Mouse (Mus musculus) forebrain, embryonic 16.5 days (tissue): ENCODE data around the gene Scn3a. TPM values are rescaled to one million over a fixed set of nuclear protein-coding genes. Genes with fewer than 3 reads are reported as not detected.

Experiments
- ATAC-seq: fragments of 200-750 bp; cut with Nextera tagmentation; 2 replicates; pipeline ENCODE4 v1.8.0; 2017; ENCODE audit warnings: mild to moderate bottlenecking, moderate library complexity
- H3K27ac ChIP-seq: fragments of 300-500 bp; sonication (generic); 2 replicates; pipeline ENCODE4 v1.5.1; 2014; ENCODE audit warnings: low read length, control low read depth
- H3K27me3 ChIP-seq: fragments of 300-500 bp; sonication (generic); replicated peaks from 2 replicates; pipeline ENCODE4 v1.6.1; 2014; ENCODE audit warnings: low read length; ENCODE audit not compliant: control insufficient read depth, insufficient read depth
- H3K36me3 ChIP-seq: fragments of 300-500 bp; sonication (generic); 2 replicates; pipeline ENCODE4 v1.6.1; 2014; ENCODE audit not compliant: control insufficient read depth, insufficient read depth
- H3K4me1 ChIP-seq: fragments of 300-500 bp; sonication (generic); replicated peaks from 2 replicates; pipeline ENCODE4 v1.6.1; 2014; ENCODE audit warnings: low read length; ENCODE audit not compliant: control insufficient read depth, insufficient read depth
- H3K4me2 ChIP-seq: fragments of 300-500 bp; sonication (generic); 2 replicates; pipeline ENCODE4 v1.6.1; 2014; ENCODE audit warnings: mild to moderate bottlenecking, low read length, control low read depth
- H3K4me3 ChIP-seq: fragments of 300-500 bp; sonication (generic); replicated peaks from 2 replicates; pipeline ENCODE4 v1.5.1; 2014; ENCODE audit warnings: mild to moderate bottlenecking, low read length, control low read depth
- H3K9ac ChIP-seq: fragments of 300-500 bp; sonication (generic); replicated peaks from 2 replicates; pipeline ENCODE4 v1.6.1; 2014; ENCODE audit warnings: low read depth, low read length, control low read depth
- H3K9me3 ChIP-seq: fragments of 300-500 bp; sonication (generic); 2 replicates; pipeline ENCODE4 v1.6.1; 2016; ENCODE audit warnings: low read length; ENCODE audit not compliant: control insufficient read depth
- WGBS: fragments of 180-500 bp; shearing (Covaris S2); extraction: QIAGEN DNeasy Blood & Tissue Kit; methylation state at CpG from one replicate; pipeline ENCODE4 v1.1.7; 2014; 5-methylcytosine and 5-hydroxymethylcytosine counted together
- polyA plus RNA-seq: library from polyadenylated mRNA; unstranded; fragments of >200 nt; fragmentation: Nextera tagmentation; extraction: Ambion mirVana; gene quantifications from 2 replicates; pipeline ENCODE4 v1.2.1, GENCODE M21; 2015

Gene Scn3a
- polyA plus RNA-seq, 1 experiment from 2014 or later = 57.4 TPM

DNA sequence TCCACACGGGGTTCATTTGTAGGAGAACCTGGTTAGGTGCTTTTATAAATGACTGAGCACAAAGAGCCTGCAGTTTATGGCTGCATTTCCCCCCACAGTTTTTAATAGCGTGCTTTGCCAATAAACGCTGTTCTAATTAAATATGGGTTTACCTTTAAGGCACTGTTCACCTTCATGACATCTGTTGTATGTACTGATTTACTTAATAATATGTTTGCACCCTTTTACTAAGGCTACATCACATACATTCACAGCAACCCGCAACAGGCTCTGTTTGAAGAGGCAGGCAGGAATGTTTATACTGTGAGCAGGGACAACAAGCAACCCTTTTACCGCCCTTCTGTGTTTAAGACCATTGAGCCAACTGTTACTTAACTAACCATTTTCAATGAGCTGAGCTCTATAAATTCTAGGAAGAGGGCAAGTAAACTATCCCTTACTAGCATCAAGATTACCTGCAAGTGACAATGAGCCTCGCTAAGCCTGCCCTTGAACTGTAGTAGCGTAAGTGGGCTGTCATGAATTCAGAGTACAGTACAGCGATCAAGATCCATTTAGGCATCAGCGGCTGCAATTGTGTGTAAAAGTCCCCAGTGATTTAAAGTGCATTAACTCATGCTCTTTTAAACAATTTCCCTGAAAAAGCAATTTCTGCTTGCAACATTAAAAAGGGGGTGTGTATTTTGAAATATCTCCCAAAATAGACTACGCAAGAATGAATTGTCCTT, 35.1 kb downstream of the Scn3a start:
- Histone ChIP-seq H3K4me3 (no peak overlapping the region), H3K9ac (no peak overlapping the region), H3K36me3 (peaks cover 2% of the 10 kb centered on the region; the same call in 1 of the 2 replicates), H3K4me1 (no peaks in the 10 kb centered on the region), H3K9me3 (no peaks in the 10 kb centered on the region), H3K27ac (no peak overlapping the region), H3K4me2 (no peak overlapping the region), H3K27me3 (no peaks in the 10 kb centered on the region)
- peak; percentile 58; the same call in 1 of the 2 replicates for ATAC-seq
- WGBS = 74% methylated on average over 10 of the region's 10 CpGs

DNA sequence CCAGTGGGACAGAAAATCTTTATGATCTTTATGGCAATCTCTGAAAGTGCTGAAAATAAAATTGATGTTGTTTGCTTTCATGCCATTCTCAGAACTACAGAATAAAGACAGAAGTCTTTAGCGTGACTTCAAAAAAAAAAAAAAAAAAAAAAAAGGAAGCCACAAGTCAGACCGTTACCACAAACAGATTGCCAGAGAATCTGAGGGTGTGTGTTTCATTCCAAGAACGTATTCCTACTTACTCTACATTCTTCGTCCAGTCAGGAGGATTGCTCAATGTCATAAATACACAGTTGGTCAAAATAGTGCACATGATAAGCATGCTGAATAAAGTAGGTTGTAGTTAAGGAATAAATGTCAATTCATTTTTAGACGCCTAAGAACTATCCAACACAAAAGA, 38.3 kb downstream of the Scn3a start:
- 68% methylated on average over 5 of the region's 5 CpGs for WGBS
- Histone ChIP-seq H3K4me3 (no peak overlapping the region), H3K9ac (no peak overlapping the region), H3K4me1 (no peaks in the 10 kb centered on the region), H3K27me3 (no peaks in the 10 kb centered on the region), H3K27ac (no peak overlapping the region), H3K9me3 (no peaks in the 10 kb centered on the region), H3K36me3 (no peaks in the 10 kb centered on the region), H3K4me2 (no peak overlapping the region)
- no peak for ATAC-seq

DNA sequence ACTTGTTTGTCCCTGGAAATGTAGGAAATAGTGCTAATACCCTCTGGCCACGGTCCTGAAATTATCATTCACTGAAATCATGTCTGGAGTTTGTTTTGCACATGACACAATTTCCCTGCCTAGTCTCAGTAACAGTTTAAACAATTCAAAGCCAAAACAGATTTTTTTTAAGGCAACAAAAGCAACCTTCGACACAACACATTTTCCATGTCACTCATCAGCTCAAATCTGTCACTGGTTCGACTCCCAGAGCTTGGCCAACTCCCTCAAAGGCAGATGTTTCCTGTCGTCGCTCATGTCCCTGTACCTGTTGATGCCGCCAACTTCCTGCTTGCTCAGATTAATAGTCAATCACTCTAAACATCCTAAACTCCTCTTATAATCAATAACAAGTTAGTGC, 50.7 kb downstream of the Scn3a start:
- WGBS = 77% methylated on average over 6 of the region's 6 CpGs
- H3K9ac ChIP-seq = no peak overlapping the region
- H3K4me1 ChIP-seq = no peaks in the 10 kb centered on the region
- no peak overlapping the region for H3K4me3 ChIP-seq
- H3K4me2 ChIP-seq = no peak overlapping the region
- peaks cover 9% of the 10 kb centered on the region; the same call in 1 of the 2 replicates for H3K36me3 ChIP-seq
- ATAC-seq = no peak
- no peak overlapping the region for H3K27ac ChIP-seq
- no peaks in the 10 kb centered on the region for H3K27me3 ChIP-seq
- no peaks in the 10 kb centered on the region for H3K9me3 ChIP-seq

DNA sequence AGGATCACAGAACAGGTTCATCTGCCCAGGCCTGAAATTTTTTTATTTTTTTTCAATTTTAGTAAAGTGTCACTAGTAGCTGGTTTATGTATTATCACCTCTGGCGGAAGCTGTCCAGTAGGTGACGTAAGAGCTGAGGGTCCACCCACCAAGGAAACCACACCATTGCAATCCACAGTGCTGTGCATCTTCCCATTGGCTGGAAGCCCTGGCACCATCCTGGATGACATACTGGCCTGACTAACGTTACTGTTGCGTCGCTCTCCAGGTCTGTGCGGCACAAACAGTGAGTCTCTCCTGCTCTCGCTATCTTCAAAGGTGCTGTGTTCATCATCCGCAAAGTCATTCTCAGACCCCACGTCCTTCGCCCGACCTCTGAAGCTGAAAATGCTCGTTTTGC, 59.2 kb downstream of the Scn3a start:
- no peak overlapping the region for H3K9ac ChIP-seq
- WGBS = 84% methylated on average over 12 of the region's 12 CpGs
- no peak for ATAC-seq

DNA sequence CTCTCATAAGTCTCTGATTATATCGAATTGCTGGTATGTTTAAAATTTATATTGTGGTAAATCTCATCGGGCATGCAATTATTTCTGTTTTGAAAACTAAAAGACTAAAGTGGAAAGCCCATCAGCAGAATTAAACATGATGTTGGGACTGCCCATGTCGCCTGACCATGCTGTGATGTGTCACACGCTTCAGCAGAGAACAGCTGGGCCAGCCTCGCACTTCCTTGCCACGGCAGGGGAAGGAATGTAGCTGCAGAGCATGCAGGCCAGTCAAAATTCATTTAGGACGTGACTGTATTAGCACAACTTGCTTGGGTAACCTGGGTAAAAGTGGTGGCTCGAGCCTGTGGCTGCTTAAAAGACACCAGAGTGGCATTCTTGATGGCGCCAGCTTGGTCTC, 77.0 kb downstream of the Scn3a start:
- Histone ChIP-seq H3K9ac (no peak overlapping the region), H3K4me1 (no peaks in the 10 kb centered on the region), H3K4me3 (no peak overlapping the region), H3K27me3 (no peaks in the 10 kb centered on the region), H3K36me3 (peaks cover 6% of the 10 kb centered on the region; the same call in 1 of the 2 replicates), H3K27ac (no peak overlapping the region), H3K9me3 (no peaks in the 10 kb centered on the region), H3K4me2 (no peak overlapping the region)
- no peak for ATAC-seq
- 83% methylated on average over 9 of the region's 9 CpGs for WGBS

More for the DNA sequence above, 59.2 kb downstream of the Scn3a start:
- H3K27ac ChIP-seq = no peak overlapping the region
- peaks cover 15% of the 10 kb centered on the region for H3K36me3 ChIP-seq
- H3K9me3 ChIP-seq = no peaks in the 10 kb centered on the region
- H3K4me1 ChIP-seq = no peaks in the 10 kb centered on the region
- H3K27me3 ChIP-seq = no peaks in the 10 kb centered on the region
- no peak overlapping the region for H3K4me3 ChIP-seq
- H3K4me2 ChIP-seq = no peak overlapping the region

DNA sequence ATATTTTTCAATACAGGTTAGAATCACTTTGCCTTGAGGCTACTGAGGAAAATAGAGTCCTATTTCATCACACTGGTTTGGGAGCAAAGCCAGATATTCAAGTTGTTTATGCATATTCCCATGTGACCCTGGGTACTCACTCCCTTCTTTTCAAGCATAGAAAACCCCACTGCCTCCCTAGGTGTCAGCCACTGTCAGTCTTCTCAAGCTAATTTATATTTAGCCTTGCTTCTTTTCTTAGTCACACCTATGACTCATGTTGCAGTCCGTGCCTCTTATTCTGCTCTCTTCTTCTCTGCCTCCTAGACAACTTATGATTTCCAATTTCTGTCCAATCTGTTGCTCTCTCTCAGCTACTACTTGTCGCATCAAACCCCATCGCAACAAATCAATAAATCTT, 84.0 kb downstream of the Scn3a start:
- Histone ChIP-seq H3K36me3 (peaks cover 12% of the 10 kb centered on the region), H3K9me3 (no peaks in the 10 kb centered on the region), H3K27ac (no peak overlapping the region), H3K27me3 (no peaks in the 10 kb centered on the region), H3K4me1 (no peaks in the 10 kb centered on the region), H3K4me2 (no peak overlapping the region), H3K4me3 (no peak overlapping the region), H3K9ac (no peak overlapping the region)
- no peak for ATAC-seq
- 78% methylated on average over 3 of the region's 3 CpGs for WGBS

DNA sequence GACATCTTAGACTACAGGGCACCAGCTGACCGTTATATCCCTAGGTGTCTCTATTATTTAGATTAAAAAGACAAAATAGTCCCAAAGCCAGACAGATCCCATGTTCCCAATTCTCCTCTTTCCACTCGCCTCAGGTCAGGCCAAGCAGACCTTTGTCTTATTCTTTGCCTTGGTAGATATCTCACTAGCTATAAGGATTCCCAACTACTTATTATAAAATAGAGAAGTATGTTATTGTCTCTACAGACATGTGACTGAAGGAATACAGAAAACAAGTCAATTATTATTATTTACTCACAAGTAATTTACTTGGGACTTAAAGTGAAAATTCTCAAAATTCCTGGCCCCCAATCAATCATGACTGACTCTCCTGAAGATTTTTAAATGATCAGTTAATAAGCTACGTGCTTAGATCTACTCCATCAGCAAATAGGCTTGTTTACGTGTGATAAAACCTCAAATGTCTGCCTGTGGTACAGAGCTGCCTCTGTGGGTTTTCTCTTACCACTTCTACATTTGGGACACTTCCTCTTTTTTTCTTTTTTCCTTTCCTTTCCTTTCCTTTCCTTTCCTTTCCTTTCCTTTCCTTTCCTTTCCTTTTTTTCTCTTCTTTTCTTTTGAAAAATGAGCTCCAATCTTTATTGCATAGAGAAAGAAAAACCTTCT, 86.3 kb downstream of the Scn3a start:
- WGBS = 88% methylated on average over 4 of the region's 4 CpGs
- Histone ChIP-seq H3K27ac (no peak overlapping the region), H3K9me3 (no peaks in the 10 kb centered on the region), H3K9ac (no peak overlapping the region), H3K4me1 (no peaks in the 10 kb centered on the region), H3K27me3 (no peaks in the 10 kb centered on the region), H3K4me3 (no peak overlapping the region), H3K4me2 (no peak overlapping the region), H3K36me3 (peaks cover 16% of the 10 kb centered on the region)
- no peak for ATAC-seq

DNA sequence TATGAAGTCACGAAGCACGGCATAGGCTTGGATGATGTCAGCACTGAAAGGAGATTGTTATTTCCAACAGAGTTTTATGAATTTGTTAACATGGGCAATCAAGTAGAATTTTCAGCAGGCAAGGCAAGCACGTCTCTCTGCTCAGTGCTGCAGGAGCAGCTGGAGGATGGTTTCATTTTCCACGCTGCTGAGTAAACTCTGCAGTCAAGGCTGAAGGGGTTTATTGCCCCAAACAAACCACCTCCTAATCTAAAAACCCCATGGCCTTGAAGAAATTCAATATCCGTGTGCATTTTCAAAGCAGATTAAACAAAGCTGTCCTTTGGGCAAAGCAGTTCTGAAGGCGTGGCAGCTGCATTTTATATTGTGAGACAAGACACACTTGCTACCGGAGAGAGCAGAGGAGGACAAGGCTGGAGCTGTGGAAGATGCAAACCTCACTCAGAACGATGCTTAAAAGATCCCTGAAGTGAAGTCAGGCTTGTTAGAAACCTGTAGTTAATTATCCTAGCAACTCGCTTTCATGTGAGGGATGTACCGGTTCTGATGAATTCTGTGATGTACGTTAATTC, 96.0 kb downstream of the Scn3a start:
- 58% methylated on average over 11 of the region's 11 CpGs for WGBS
- no peak overlapping the region for H3K27ac ChIP-seq
- no peaks in the 10 kb centered on the region for H3K9me3 ChIP-seq
- H3K4me2 ChIP-seq = no peak overlapping the region
- H3K27me3 ChIP-seq = no peaks in the 10 kb centered on the region
- no peak overlapping the region for H3K9ac ChIP-seq
- ATAC-seq = no peak
- no peaks in the 10 kb centered on the region for H3K4me1 ChIP-seq
- H3K4me3 ChIP-seq = no peak overlapping the region
- peaks cover 19% of the 10 kb centered on the region for H3K36me3 ChIP-seq

DNA sequence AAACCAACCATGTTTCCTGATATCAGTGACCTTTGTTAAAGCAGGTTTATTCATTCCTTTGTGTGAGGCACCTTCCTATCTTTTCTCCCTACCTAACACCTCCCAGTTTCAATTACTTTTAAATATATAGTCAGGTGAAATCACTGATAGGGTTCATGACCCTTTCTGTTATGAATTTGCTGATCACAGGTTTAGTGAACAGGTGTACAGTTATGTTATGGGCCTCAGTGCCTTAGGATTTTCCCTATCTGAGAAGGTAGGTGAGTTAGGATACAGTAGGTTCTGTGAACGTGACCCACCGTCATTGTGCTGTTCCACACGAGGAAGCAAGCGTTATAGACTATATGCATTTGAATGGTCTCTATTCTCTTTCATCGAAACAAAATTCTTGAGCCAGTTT, 101.7 kb downstream of the Scn3a start:
- no peaks in the 10 kb centered on the region for H3K9me3 ChIP-seq
- H3K4me1 ChIP-seq = no peaks in the 10 kb centered on the region
- WGBS = 95% methylated on average over 5 of the region's 5 CpGs
- H3K27me3 ChIP-seq = no peaks in the 10 kb centered on the region
- H3K9ac ChIP-seq = no peak overlapping the region
- H3K27ac ChIP-seq = no peak overlapping the region
- no peak for ATAC-seq
- H3K36me3 ChIP-seq = peaks cover 42% of the 10 kb centered on the region
- H3K4me3 ChIP-seq = no peak overlapping the region
- H3K4me2 ChIP-seq = no peak overlapping the region
